Mouse (Mus musculus): Measurements from ENCODE around the gene Atxn7l2.
"Not testable (repeated sequence)": the region's sequence is repeated elsewhere in the genome, so short reads cannot be mapped to it uniquely, and the experiment has no call there.

Gene Atxn7l2

GRCm38 (mm10) chr3:108210771-108211139 is at the start of gene Atxn7l2:
TSS of gene Atxn7l2 (minus strand) at chr3:108210934.
- DNase-seq (ENCODE audit: low spot score in 2 of 2) = no peak

GRCm38 (mm10) chr3:108259319-108259718 is 48.6 kb upstream of the Atxn7l2 start:
- DNase-seq (ENCODE audit: low spot score in 2 of 2) = no peak

GRCm38 (mm10) chr3:108257831-108258500 is 47.2 kb upstream of the Atxn7l2 start:
- no peak for DNase-seq (ENCODE audit: low spot score in 2 of 2)

- DNase-seq (ENCODE audit: low spot score in 2 of 2) = peak; percentile 95 to 98
These were observed 46.2 kb upstream of the Atxn7l2 start, which contains the start of gene Psma5 for GRCm38 (mm10) chr3:108256719-108257637. TSS of gene Psma5 (plus strand) at chr3:108256926.

- no peak for DNase-seq (ENCODE audit: low spot score in 2 of 2)
These were observed 36.1 kb upstream of the Atxn7l2 start for GRCm38 (mm10) chr3:108246857-108247256.

GRCm38 (mm10) chr3:108241243-108241839 is 30.6 kb upstream of the Atxn7l2 start:
- DNase-seq (ENCODE audit: low spot score in 2 of 2) = no peak

GRCm38 (mm10) chr3:108237474-108238102 is 26.9 kb upstream of the Atxn7l2 start:
- DNase-seq (ENCODE audit: low spot score in 2 of 2) = not testable (repeated sequence)

GRCm38 (mm10) chr3:108231646-108232045 is 20.9 kb upstream of the Atxn7l2 start:
- no peak for DNase-seq (ENCODE audit: low spot score in 2 of 2)

GRCm38 (mm10) chr3:108227521-108227920 is 16.8 kb upstream of the Atxn7l2 start:
- no peak for DNase-seq (ENCODE audit: low spot score in 2 of 2)

GRCm38 (mm10) chr3:108226558-108227350 is 16.0 kb upstream of the Atxn7l2 start, which contains the start of gene Sypl2:
TSS of gene Sypl2 (minus strand) at chr3:108226648.
- DNase-seq (ENCODE audit: low spot score in 2 of 2) = no peak

- no peak for DNase-seq (ENCODE audit: low spot score in 2 of 2)
These were observed 15.2 kb upstream of the Atxn7l2 start for GRCm38 (mm10) chr3:108225711-108226557.

- DNase-seq (ENCODE audit: low spot score in 2 of 2) = no peak
These were observed 9.9 kb upstream of the Atxn7l2 start for GRCm38 (mm10) chr3:108220661-108221060.

- DNase-seq (ENCODE audit: low spot score in 2 of 2) = no peak
These were observed 4.0 kb upstream of the Atxn7l2 start for GRCm38 (mm10) chr3:108214734-108215133.

- no peak for DNase-seq (ENCODE audit: low spot score in 2 of 2)
These were observed 1.7 kb upstream of the Atxn7l2 start for GRCm38 (mm10) chr3:108212406-108212805.

- no peak for DNase-seq (ENCODE audit: low spot score in 2 of 2)
These were observed 1.1 kb upstream of the Atxn7l2 start for GRCm38 (mm10) chr3:108211845-108212244.

- peak; percentile 86 to 92 for DNase-seq (ENCODE audit: low spot score in 2 of 2)
These were observed 576 bp downstream of the Atxn7l2 start for GRCm38 (mm10) chr3:108209946-108210770.

- DNase-seq (ENCODE audit: low spot score in 2 of 2) = no peak
These were observed 1.2 kb downstream of the Atxn7l2 start for GRCm38 (mm10) chr3:108209536-108209935.

- DNase-seq (ENCODE audit: low spot score in 2 of 2) = no peak
These were observed 1.7 kb downstream of the Atxn7l2 start for GRCm38 (mm10) chr3:108209001-108209400.

GRCm38 (mm10) chr3:108206731-108207375 is 3.9 kb downstream of the Atxn7l2 start:
- DNase-seq (ENCODE audit: low spot score in 2 of 2) = no peak
